Mouse (Mus musculus) ES-Bruce4 (cell line): Measurements from ENCODE around the gene Ift43. TPM values are rescaled to one million over a fixed set of nuclear protein-coding genes. Genes with fewer than 3 reads are reported as not detected.

Experiments used
- H3K27ac ChIP-seq: 2 replicates; pipeline ENCODE4 v1.5.1; 2012; ENCODE audit warnings: low read length, inconsistent platforms; ENCODE audit not compliant: insufficient read depth
- H3K27me3 ChIP-seq: 2 replicates; pipeline ENCODE4 v1.6.1; 2012; ENCODE audit warnings: mild to moderate bottlenecking, low read length, inconsistent platforms; ENCODE audit not compliant: control insufficient read depth, poor library complexity, insufficient read depth, severe bottlenecking
- H3K36me3 ChIP-seq: 2 replicates; pipeline ENCODE4 v1.6.1; 2012; ENCODE audit warnings: inconsistent platforms, mild to moderate bottlenecking, low read length, moderate library complexity; ENCODE audit not compliant: control insufficient read depth, poor library complexity, insufficient read depth, severe bottlenecking
- H3K4me1 ChIP-seq: one replicate; pipeline ENCODE4 v1.8.1; 2011; ENCODE audit warnings: low read length; ENCODE audit not compliant: control insufficient read depth, insufficient read depth
- H3K4me3 ChIP-seq: 2 replicates; pipeline ENCODE4 v1.5.1; 2011; ENCODE audit warnings: low read depth, mild to moderate bottlenecking, low read length
- H3K9ac ChIP-seq: 2 replicates; pipeline ENCODE4 v1.6.1; 2012; ENCODE audit warnings: low read depth, mild to moderate bottlenecking, inconsistent platforms; ENCODE audit not compliant: poor library complexity, severe bottlenecking
- H3K9me3 ChIP-seq: replicated peaks from 2 replicates; pipeline ENCODE4 v1.6.1; 2012; ENCODE audit warnings: mild to moderate bottlenecking, low read length, inconsistent platforms; ENCODE audit not compliant: control insufficient read depth, poor library complexity, insufficient read depth, severe bottlenecking
- CTCF ChIP-seq: IDR thresholded peaks from one replicate; pipeline ENCODE4 v1.8.1; 2011; ENCODE audit warnings: low read depth, low read length
- EP300 ChIP-seq: IDR thresholded peaks from 2 replicates; pipeline ENCODE4 v1.6.1; 2011; ENCODE audit warnings: low read depth, low read length; ENCODE audit not compliant: insufficient read depth
- POLR2A ChIP-seq: IDR thresholded peaks from one replicate; pipeline ENCODE4 v1.8.1; 2011; ENCODE audit warnings: low read length; ENCODE audit not compliant: insufficient read depth
- polyA plus RNA-seq: library from polyadenylated mRNA; stranded (reverse); fragments of >200 nt; gene quantifications from 2 replicates; pipeline ENCODE4 v1.2.4, GENCODE M21; 2011; ENCODE audit warnings: low read depth; ENCODE audit not compliant: missing spikeins, insufficient read depth, insufficient read length

The Ift43 gene
- polyA plus RNA-seq, result 41.6 and 44.2 TPM in 2 replicates

GRCm38 (mm10) chr12:86082481-86083012 lies at the start of gene Ift43:
Gene Ift43, plus strand, starts transcription at chr12:86082541.
- H3K27me3 ChIP-seq, result 0 out of 2 replicates have a peak, but pooled peaks cover 2% of the 10 kb centered on the region
- H3K27ac ChIP-seq, result no peak within 1 kb of the TSS
- H3K4me3 ChIP-seq, result peak within 1 kb of the TSS; percentile 96
- no peaks in the 10 kb centered on the region for H3K9me3 ChIP-seq
- H3K36me3 ChIP-seq, result no peaks in the 10 kb centered on the region
- H3K4me1 ChIP-seq, result no peaks in the 10 kb centered on the region
- peak within 1 kb of the TSS; percentile 45 for H3K9ac ChIP-seq
- no peak for TF ChIP-seq CTCF
- no peak for TF ChIP-seq EP300
- TF ChIP-seq POLR2A, result no peak

- TF ChIP-seq CTCF (no peak), EP300 (no peak)
- Histone ChIP-seq H3K9ac (no peak overlapping the region), H3K27me3 (no peaks in the 10 kb centered on the region), H3K9me3 (no peaks in the 10 kb centered on the region), H3K27ac (no peak overlapping the region), H3K36me3 (no peaks in the 10 kb centered on the region), H3K4me1 (no peaks in the 10 kb centered on the region), H3K4me3 (no peak overlapping the region)
Measured at GRCm38 (mm10) chr12:86035586-86035985, 46.8 kb upstream of the Ift43 start.

- Histone ChIP-seq H3K27me3 (no peaks in the 10 kb centered on the region), H3K9me3 (no peaks in the 10 kb centered on the region), H3K4me3 (no peak overlapping the region), H3K36me3 (no peaks in the 10 kb centered on the region), H3K27ac (no peak overlapping the region), H3K9ac (no peak overlapping the region), H3K4me1 (no peaks in the 10 kb centered on the region)
- TF ChIP-seq EP300 (no peak), CTCF (no peak), POLR2A (no peak)
Measured at GRCm38 (mm10) chr12:86036368-86037166, 45.8 kb upstream of the Ift43 start.

- Histone ChIP-seq H3K4me3 (no peak overlapping the region), H3K27me3 (no peaks in the 10 kb centered on the region), H3K4me1 (no peaks in the 10 kb centered on the region), H3K9me3 (no peaks in the 10 kb centered on the region), H3K27ac (no peak overlapping the region), H3K9ac (no peak overlapping the region), H3K36me3 (no peaks in the 10 kb centered on the region)
- TF ChIP-seq CTCF (no peak), EP300 (no peak), POLR2A (no peak)
Measured at GRCm38 (mm10) chr12:86037235-86037921, 45.0 kb upstream of the Ift43 start.

GRCm38 (mm10) chr12:86039078-86039477 lies 43.3 kb upstream of the Ift43 start:
- Histone ChIP-seq H3K27me3 (no peaks in the 10 kb centered on the region), H3K4me1 (no peaks in the 10 kb centered on the region), H3K9ac (no peak overlapping the region), H3K9me3 (no peaks in the 10 kb centered on the region; the same call in 1 of the 2 replicates), H3K4me3 (no peak overlapping the region), H3K36me3 (no peaks in the 10 kb centered on the region), H3K27ac (no peak overlapping the region)
- TF ChIP-seq EP300 (no peak), POLR2A (no peak), CTCF (no peak)
